Mouse (Mus musculus): ENCODE measurements at regions not wholly inside any gene's neighbourhood (a gene's known extent, or its start where the extent isn't known, plus 50 kb on each side); places are given as distances from the start of the nearest gene placed in this dataset.
A peak's percentile ranks its signal among the peaks of the same experiment; 100 is the strongest.

- WGBS: 86% methylated on average over 7 of the region's 7 CpGs
- no peaks in the 10 kb centered on the region for H3K36me3 ChIP-seq (replicated peaks)
- H3K27ac ChIP-seq: no peak overlapping the region
Measured at GRCm38 (mm10) chr11:44278521-44279208, 121.2 kb upstream of the Il12b start.

GRCm38 (mm10) chr11:44285961-44286360 lies 113.9 kb upstream of the Il12b start:
- Histone ChIP-seq H3K4me1 (no peaks in the 10 kb centered on the region), H3K27me3 (replicated peaks) (no peaks in the 10 kb centered on the region), H3K4me2 (no peak overlapping the region), H3K27ac (no peak overlapping the region), H3K36me3 (replicated peaks) (no peaks in the 10 kb centered on the region), H3K9me3 (no peaks in the 10 kb centered on the region), H3K9ac (no peak overlapping the region), H3K4me3 (no peak overlapping the region)
- WGBS: 80% methylated on average over 2 of the region's 2 CpGs
- no peak for ATAC-seq (replicated peaks)

More at GRCm38 (mm10) chr11:44278521-44279208, 121.2 kb upstream of the Il12b start:
- H3K27me3 ChIP-seq (replicated peaks): no peaks in the 10 kb centered on the region
- no peaks in the 10 kb centered on the region for H3K9me3 ChIP-seq
- H3K4me1 ChIP-seq: no peaks in the 10 kb centered on the region
- no peak for ATAC-seq (replicated peaks)
- H3K4me3 ChIP-seq: no peak overlapping the region
- H3K4me2 ChIP-seq: no peak overlapping the region
- H3K9ac ChIP-seq: no peak overlapping the region

GRCm38 (mm10) chr11:44288825-44289224 lies 111.0 kb upstream of the Il12b start:
- Histone ChIP-seq H3K36me3 (replicated peaks) (no peaks in the 10 kb centered on the region), H3K9ac (no peak overlapping the region), H3K4me2 (no peak overlapping the region), H3K4me1 (no peaks in the 10 kb centered on the region), H3K27me3 (replicated peaks) (no peaks in the 10 kb centered on the region), H3K4me3 (no peak overlapping the region), H3K9me3 (no peaks in the 10 kb centered on the region), H3K27ac (no peak overlapping the region)
- ATAC-seq (replicated peaks): no peak
- 86% methylated on average over 1 of the region's 1 CpGs for WGBS

GRCm38 (mm10) chr11:44303786-44304185 lies 96.1 kb upstream of the Il12b start:
- ATAC-seq (replicated peaks): no peak
- no peaks in the 10 kb centered on the region for H3K4me1 ChIP-seq
- H3K4me3 ChIP-seq: no peak overlapping the region
- no peaks in the 10 kb centered on the region for H3K36me3 ChIP-seq (replicated peaks)
- no peak overlapping the region for H3K9ac ChIP-seq
- no peak overlapping the region for H3K27ac ChIP-seq
- WGBS: 85% methylated on average over 8 of the region's 8 CpGs
- H3K4me2 ChIP-seq: no peak overlapping the region
- no peaks in the 10 kb centered on the region for H3K9me3 ChIP-seq
- H3K27me3 ChIP-seq (replicated peaks): no peaks in the 10 kb centered on the region

GRCm38 (mm10) chr11:44316061-44316460 lies 83.8 kb upstream of the Il12b start:
- Histone ChIP-seq H3K36me3 (replicated peaks) (no peaks in the 10 kb centered on the region), H3K9me3 (no peaks in the 10 kb centered on the region), H3K27ac (no peak overlapping the region), H3K4me1 (no peaks in the 10 kb centered on the region), H3K27me3 (replicated peaks) (no peaks in the 10 kb centered on the region), H3K9ac (no peak overlapping the region), H3K4me3 (no peak overlapping the region), H3K4me2 (no peak overlapping the region)
- 68% methylated on average over 8 of the region's 8 CpGs for WGBS
- no peak for ATAC-seq (replicated peaks)

- 85% methylated on average over 3 of the region's 3 CpGs for WGBS
- Histone ChIP-seq H3K27ac (no peak overlapping the region), H3K9ac (no peak overlapping the region), H3K4me3 (no peak overlapping the region), H3K4me2 (no peak overlapping the region), H3K9me3 (no peaks in the 10 kb centered on the region), H3K4me1 (no peaks in the 10 kb centered on the region), H3K27me3 (replicated peaks) (no peaks in the 10 kb centered on the region), H3K36me3 (replicated peaks) (no peaks in the 10 kb centered on the region)
- no peak for ATAC-seq (replicated peaks)
Measured at GRCm38 (mm10) chr11:44319136-44319535, 80.7 kb upstream of the Il12b start.

GRCm38 (mm10) chr11:44323314-44323713 lies 76.5 kb upstream of the Il12b start:
- no peak for ATAC-seq (replicated peaks)
- H3K27ac ChIP-seq: no peak overlapping the region
- H3K4me3 ChIP-seq: no peak overlapping the region
- WGBS: 84% methylated on average over 2 of the region's 2 CpGs
- H3K9me3 ChIP-seq: no peaks in the 10 kb centered on the region
- H3K9ac ChIP-seq: no peak overlapping the region
- no peaks in the 10 kb centered on the region for H3K27me3 ChIP-seq (replicated peaks)
- no peaks in the 10 kb centered on the region for H3K4me1 ChIP-seq
- H3K4me2 ChIP-seq: no peak overlapping the region
- H3K36me3 ChIP-seq (replicated peaks): no peaks in the 10 kb centered on the region

- Histone ChIP-seq H3K4me1 (no peaks in the 10 kb centered on the region), H3K27me3 (replicated peaks) (no peaks in the 10 kb centered on the region), H3K4me3 (no peak overlapping the region), H3K9me3 (no peaks in the 10 kb centered on the region), H3K4me2 (no peak overlapping the region), H3K36me3 (replicated peaks) (no peaks in the 10 kb centered on the region), H3K27ac (no peak overlapping the region), H3K9ac (no peak overlapping the region)
- 88% methylated on average over 4 of the region's 4 CpGs for WGBS
- no peak for ATAC-seq (replicated peaks)
Measured at GRCm38 (mm10) chr11:44325066-44325465, 74.8 kb upstream of the Il12b start.

GRCm38 (mm10) chr11:44325525-44325924 lies 74.3 kb upstream of the Il12b start:
- Histone ChIP-seq H3K27ac (no peak overlapping the region), H3K9me3 (no peaks in the 10 kb centered on the region), H3K9ac (no peak overlapping the region), H3K36me3 (replicated peaks) (no peaks in the 10 kb centered on the region), H3K4me1 (0 out of 2 replicates have a peak, but pooled peaks cover under 1% of the 10 kb centered on the region), H3K4me3 (no peak overlapping the region), H3K27me3 (replicated peaks) (no peaks in the 10 kb centered on the region), H3K4me2 (no peak overlapping the region)
- ATAC-seq (replicated peaks): no peak
- WGBS: 91% methylated on average over 11 of the region's 11 CpGs

GRCm38 (mm10) chr11:44329503-44329902 lies 70.4 kb upstream of the Il12b start:
- H3K27me3 ChIP-seq (replicated peaks): no peaks in the 10 kb centered on the region
- WGBS: 74% methylated on average over 4 of the region's 4 CpGs
- 0 out of 2 replicates have a peak, but pooled peaks cover 8% of the 10 kb centered on the region for H3K4me1 ChIP-seq
- H3K9ac ChIP-seq: no peak overlapping the region
- ATAC-seq (replicated peaks): no peak
- no peak overlapping the region for H3K27ac ChIP-seq
- H3K4me2 ChIP-seq: no peak overlapping the region
- H3K9me3 ChIP-seq: no peaks in the 10 kb centered on the region
- H3K36me3 ChIP-seq (replicated peaks): no peaks in the 10 kb centered on the region
- H3K4me3 ChIP-seq: no peak overlapping the region

- ATAC-seq (replicated peaks): peak; percentile 45; the same call in 1 of the 2 replicates
- H3K27me3 ChIP-seq (replicated peaks): no peaks in the 10 kb centered on the region
- no peak overlapping the region for H3K4me2 ChIP-seq
- H3K4me1 ChIP-seq: 0 out of 2 replicates have a peak, but pooled peaks cover 8% of the 10 kb centered on the region
- no peak overlapping the region for H3K9ac ChIP-seq
- 63% methylated on average over 6 of the region's 6 CpGs for WGBS
- H3K4me3 ChIP-seq: no peak overlapping the region
- no peaks in the 10 kb centered on the region for H3K9me3 ChIP-seq
- no peaks in the 10 kb centered on the region for H3K36me3 ChIP-seq (replicated peaks)
- H3K27ac ChIP-seq: no peak overlapping the region
Measured at GRCm38 (mm10) chr11:44330438-44330837, 69.4 kb upstream of the Il12b start.

GRCm38 (mm10) chr11:44330851-44331773 lies 68.8 kb upstream of the Il12b start:
- peak; percentile 85 for ATAC-seq (replicated peaks)
- H3K27me3 ChIP-seq (replicated peaks): no peaks in the 10 kb centered on the region
- no peaks in the 10 kb centered on the region for H3K36me3 ChIP-seq (replicated peaks)
- H3K9me3 ChIP-seq: no peaks in the 10 kb centered on the region
- whole genome bisulfite sequencing: 40% methylated on average over 15 of the region's 15 CpGs
- no peak overlapping the region for H3K27ac ChIP-seq
- no peak overlapping the region for H3K4me3 ChIP-seq
- 0 out of 2 replicates have a peak, but pooled peaks cover 8% of the 10 kb centered on the region for H3K4me1 ChIP-seq
- H3K9ac ChIP-seq: no peak overlapping the region
- peak overlapping the region; percentile 40 for H3K4me2 ChIP-seq
